Mouse (Mus musculus): ENCODE measurements at regions not wholly inside any gene's neighbourhood (a gene's known extent, or its start where the extent isn't known, plus 50 kb on each side); places are given as distances from the start of the nearest gene placed in this dataset.

- Histone ChIP-seq H3K27ac (no peak overlapping the region), H3K27me3 (ENCODE audit: insufficient read depth, poor library complexity, severe bottlenecking) (no peaks in the 10 kb centered on the region), H3K36me3 (no peaks in the 10 kb centered on the region), H3K9me3 (no peaks in the 10 kb centered on the region), H3K4me1 (peaks cover 11% of the 10 kb centered on the region), H3K4me3 (no peak overlapping the region)
- DNase-seq (ENCODE audit: low spot score) = no peak
- 88% methylated on average over 7 of the region's 7 CpGs for WGBS
Measured at GRCm38 (mm10) chr3:100737660-100738059, 52.4 kb upstream of the Man1a2 start.

DNA sequence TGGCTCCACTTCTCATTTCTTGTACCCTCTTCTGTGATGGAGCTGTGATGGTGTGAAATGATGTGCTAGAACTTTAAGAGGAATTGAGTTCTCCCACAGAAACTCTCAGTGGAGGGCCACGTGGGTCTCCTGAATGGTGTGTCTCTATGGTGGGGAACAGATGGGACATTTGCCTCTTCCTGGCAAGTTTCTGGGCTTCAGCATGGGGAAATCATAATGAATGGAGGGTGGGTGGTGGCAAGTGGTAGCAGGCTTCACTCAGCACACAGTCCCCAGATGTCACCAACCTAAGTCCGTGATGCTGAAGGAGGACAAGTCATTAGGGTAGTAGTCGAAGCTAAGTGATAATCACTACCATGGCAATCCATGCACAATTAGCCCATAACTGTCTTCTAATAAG is 51.2 kb upstream of the Man1a2 start:
- Histone ChIP-seq H3K36me3 (no peaks in the 10 kb centered on the region), H3K27me3 (ENCODE audit: insufficient read depth, poor library complexity, severe bottlenecking) (no peaks in the 10 kb centered on the region), H3K9me3 (no peaks in the 10 kb centered on the region), H3K27ac (no peak overlapping the region), H3K4me1 (peaks cover 11% of the 10 kb centered on the region), H3K4me3 (no peak overlapping the region)
- WGBS = 82% methylated on average over 3 of the region's 3 CpGs
- DNase-seq (ENCODE audit: low spot score) = no peak

Data from heart, embryonic 10.5 days (tissue).